Mouse (Mus musculus): Measurements from ENCODE around the gene Olfr53. TPM values are rescaled to one million over a fixed set of nuclear protein-coding genes. Genes with fewer than 3 reads are reported as not detected.
"Not testable (repeated sequence)": the region's sequence is repeated elsewhere in the genome, so short reads cannot be mapped to it uniquely, and the experiment has no call there.

Olfr53 gene
- not detected in 2 replicates for polyA plus RNA-seq (2016; fragmentation: Nextera tagmentation; extraction: Ambion mirVana)

- Histone ChIP-seq H3K27ac (replicated peaks) (no peak within 1 kb of the TSS), H3K27me3 (ENCODE audit: low read depth, poor library complexity, severe bottlenecking) (no peaks in the 10 kb centered on the region), H3K4me3 (no peak within 1 kb of the TSS), H3K4me1 (no peaks in the 10 kb centered on the region), H3K36me3 (no peaks in the 10 kb centered on the region), H3K9me3 (replicated peaks) (no peaks in the 10 kb centered on the region)
- DNase-seq (ENCODE audit: low spot score) = no peak
- 95% methylated on average over 1 of the region's 1 CpGs for WGBS
These were observed at the start of gene Olfr53 for GRCm38 (mm10) chr7:140646152-140646551. Gene Olfr53 (plus strand): TSS chr7:140646452.

- 86% methylated on average over 2 of the region's 2 CpGs for WGBS
- not testable (repeated sequence) for DNase-seq (ENCODE audit: low spot score); H3K27me3 ChIP-seq (ENCODE audit: low read depth, poor library complexity, severe bottlenecking); H3K36me3 ChIP-seq; H3K4me1 ChIP-seq; H3K27ac ChIP-seq (replicated peaks); H3K9me3 ChIP-seq (replicated peaks); H3K4me3 ChIP-seq
These were observed 45.3 kb upstream of the Olfr53 start, which contains the start of gene Olfr46 for GRCm38 (mm10) chr7:140600969-140601368. Gene Olfr46 (plus strand): TSS chr7:140601269.

- not testable (repeated sequence) for H3K36me3 ChIP-seq, H3K4me3 ChIP-seq
- WGBS = 92% methylated on average over 3 of the region's 3 CpGs
These were observed 17.6 kb upstream of the Olfr53 start, which contains the start of gene Olfr61 for GRCm38 (mm10) chr7:140628670-140629069. Gene Olfr61 (plus strand): TSS chr7:140628970.

GRCm38 (mm10) chr7:140630559-140630958 is 15.7 kb upstream of the Olfr53 start:
- Histone ChIP-seq H3K36me3 (no peaks in the 10 kb centered on the region), H3K27me3 (ENCODE audit: low read depth, poor library complexity, severe bottlenecking) (no peaks in the 10 kb centered on the region), H3K9me3 (replicated peaks) (no peaks in the 10 kb centered on the region), H3K4me3 (no peak overlapping the region), H3K4me1 (peaks cover 5% of the 10 kb centered on the region), H3K27ac (replicated peaks) (no peak overlapping the region)
- no peak for DNase-seq (ENCODE audit: low spot score)
- WGBS = 70% methylated on average over 1 of the region's 1 CpGs

More at GRCm38 (mm10) chr7:140628670-140629069, 17.6 kb upstream of the Olfr53 start, which contains the start of gene Olfr61:
- not testable (repeated sequence) for H3K4me1 ChIP-seq; H3K9me3 ChIP-seq (replicated peaks); H3K27ac ChIP-seq (replicated peaks); DNase-seq (ENCODE audit: low spot score); H3K27me3 ChIP-seq (ENCODE audit: low read depth, poor library complexity, severe bottlenecking)

- Histone ChIP-seq H3K4me1 (no peaks in the 10 kb centered on the region), H3K27ac (replicated peaks) (no peak within 1 kb of the TSS), H3K36me3 (no peaks in the 10 kb centered on the region), H3K27me3 (ENCODE audit: low read depth, poor library complexity, severe bottlenecking) (no peaks in the 10 kb centered on the region), H3K4me3 (no peak within 1 kb of the TSS), H3K9me3 (replicated peaks) (no peaks in the 10 kb centered on the region)
- 83% methylated on average over 4 of the region's 4 CpGs for WGBS
- DNase-seq (ENCODE audit: low spot score) = no peak
These were observed 13.4 kb downstream of the Olfr53 start, which contains the start of gene Olfr539 for GRCm38 (mm10) chr7:140659630-140660029. Gene Olfr539 (plus strand): TSS chr7:140659930.

- not testable (repeated sequence) for H3K4me1 ChIP-seq; H3K4me3 ChIP-seq; H3K27ac ChIP-seq (replicated peaks); H3K27me3 ChIP-seq (ENCODE audit: low read depth, poor library complexity, severe bottlenecking); H3K36me3 ChIP-seq; DNase-seq (ENCODE audit: low spot score)
- H3K9me3 ChIP-seq (replicated peaks) = peaks cover 11% of the 10 kb centered on the region; the same call in 1 of the 2 replicates
- 86% methylated on average over 3 of the region's 3 CpGs for WGBS
These were observed 24.4 kb downstream of the Olfr53 start for GRCm38 (mm10) chr7:140670693-140671092.

GRCm38 (mm10) chr7:140675863-140676262 is 29.6 kb downstream of the Olfr53 start:
- Histone ChIP-seq H3K27ac (replicated peaks) (peak overlapping the region; percentile 59), H3K36me3 (no peaks in the 10 kb centered on the region), H3K27me3 (ENCODE audit: low read depth, poor library complexity, severe bottlenecking) (no peaks in the 10 kb centered on the region), H3K9me3 (replicated peaks) (peaks cover 23% of the 10 kb centered on the region; the same call in 1 of the 2 replicates), H3K4me1 (peaks cover 10% of the 10 kb centered on the region), H3K4me3 (peak overlapping the region; percentile 30)
- DNase-seq (ENCODE audit: low spot score) = peak; percentile 17
- WGBS = 3% methylated on average over 6 of the region's 6 CpGs

- peaks cover 12% of the 10 kb centered on the region; the same call in 1 of the 2 replicates for H3K9me3 ChIP-seq (replicated peaks)
- not testable (repeated sequence) for H3K36me3 ChIP-seq; H3K4me3 ChIP-seq; H3K27me3 ChIP-seq (ENCODE audit: low read depth, poor library complexity, severe bottlenecking); DNase-seq (ENCODE audit: low spot score); H3K27ac ChIP-seq (replicated peaks)
- WGBS = 67% methylated on average over 4 of the region's 4 CpGs
- H3K4me1 ChIP-seq = peaks cover 10% of the 10 kb centered on the region
These were observed 33.3 kb downstream of the Olfr53 start for GRCm38 (mm10) chr7:140679591-140679990.

- H3K36me3 ChIP-seq = no peaks in the 10 kb centered on the region
- DNase-seq (ENCODE audit: low spot score) = no peak
- H3K9me3 ChIP-seq (replicated peaks) = peaks cover 12% of the 10 kb centered on the region; the same call in 1 of the 2 replicates
- H3K4me3 ChIP-seq = no peak within 1 kb of the TSS
- no peak within 1 kb of the TSS for H3K27ac ChIP-seq (replicated peaks)
- WGBS = 90% methylated on average over 1 of the region's 1 CpGs
- H3K4me1 ChIP-seq = no peaks in the 10 kb centered on the region
- H3K27me3 ChIP-seq (ENCODE audit: low read depth, poor library complexity, severe bottlenecking) = no peaks in the 10 kb centered on the region
These were observed 35.4 kb downstream of the Olfr53 start, which contains the start of gene Olfr45 for GRCm38 (mm10) chr7:140681651-140682050. Gene Olfr45 (plus strand): TSS chr7:140681951.

GRCm38 (mm10) chr7:140696967-140697366 is 50.7 kb downstream of the Olfr53 start, which contains the start of gene Olfr541:
Gene Olfr541 (plus strand): TSS chr7:140697267.
- Histone ChIP-seq H3K4me3 (no peak within 1 kb of the TSS), H3K27ac (replicated peaks) (no peak within 1 kb of the TSS), H3K27me3 (ENCODE audit: low read depth, poor library complexity, severe bottlenecking) (no peaks in the 10 kb centered on the region), H3K36me3 (no peaks in the 10 kb centered on the region), H3K9me3 (replicated peaks) (no peaks in the 10 kb centered on the region), H3K4me1 (no peaks in the 10 kb centered on the region)
- no peak for DNase-seq (ENCODE audit: low spot score)

Other genes starting within 250 kb of the Olfr53 start
- not detected in 2 replicates for gene Olfr531, start 243.5 kb upstream of the Olfr53 start, polyA plus RNA-seq (2016; fragmentation: Nextera tagmentation; extraction: Ambion mirVana)
- not detected in 2 replicates for gene Olfr532, start 224.8 kb upstream of the Olfr53 start, polyA plus RNA-seq (2016; fragmentation: Nextera tagmentation; extraction: Ambion mirVana)
- gene Olfr533, start 183.1 kb upstream of the Olfr53 start, polyA plus RNA-seq (2016; fragmentation: Nextera tagmentation; extraction: Ambion mirVana) = not detected in 2 replicates
- gene Olfr535, start 162.2 kb upstream of the Olfr53 start, polyA plus RNA-seq (2016; fragmentation: Nextera tagmentation; extraction: Ambion mirVana) = not detected in 2 replicates
- not detected in 2 replicates for gene Olfr536, start 139.1 kb upstream of the Olfr53 start, polyA plus RNA-seq (2016; fragmentation: Nextera tagmentation; extraction: Ambion mirVana)
- not detected in 2 replicates for gene Olfr538, start 78.6 kb upstream of the Olfr53 start, polyA plus RNA-seq (2016; fragmentation: Nextera tagmentation; extraction: Ambion mirVana)
- gene Olfr46, start 45.2 kb upstream of the Olfr53 start, polyA plus RNA-seq (2016; fragmentation: Nextera tagmentation; extraction: Ambion mirVana) = 0.04 and 0.09 TPM in 2 replicates
- gene Olfr61, start 17.5 kb upstream of the Olfr53 start, polyA plus RNA-seq (2016; fragmentation: Nextera tagmentation; extraction: Ambion mirVana) = not detected in 2 replicates
- gene Olfr539, start 13.5 kb downstream of the Olfr53 start, polyA plus RNA-seq (2016; fragmentation: Nextera tagmentation; extraction: Ambion mirVana) = not detected in 2 replicates
- not detected in 2 replicates for gene Olfr45, start 35.5 kb downstream of the Olfr53 start, polyA plus RNA-seq (2016; fragmentation: Nextera tagmentation; extraction: Ambion mirVana)
- not detected in 2 replicates for gene Olfr541, start 50.8 kb downstream of the Olfr53 start, polyA plus RNA-seq (2016; fragmentation: Nextera tagmentation; extraction: Ambion mirVana)
- gene Cyp2e1, start 117.3 kb downstream of the Olfr53 start, polyA plus RNA-seq (2016; fragmentation: Nextera tagmentation; extraction: Ambion mirVana) = not detected in 2 replicates
- gene Syce1, start 141.4 kb downstream of the Olfr53 start, polyA plus RNA-seq (2016; fragmentation: Nextera tagmentation; extraction: Ambion mirVana) = 0.12 TPM in 1 of 2 replicates, not detected in the other
- 3.0 and 5.6 TPM in 2 replicates for gene Zfp941, start 175.7 kb downstream of the Olfr53 start, polyA plus RNA-seq (2016; fragmentation: Nextera tagmentation; extraction: Ambion mirVana)
- 0.39 and 0.55 TPM in 2 replicates for gene Urah, start 188.6 kb downstream of the Olfr53 start, polyA plus RNA-seq (2016; fragmentation: Nextera tagmentation; extraction: Ambion mirVana)
- not detected in 2 replicates for gene Scgb1c1, start 199.1 kb downstream of the Olfr53 start, polyA plus RNA-seq (2016; fragmentation: Nextera tagmentation; extraction: Ambion mirVana)
- not detected in 2 replicates for gene Odf3, start 201.4 kb downstream of the Olfr53 start, polyA plus RNA-seq (2016; fragmentation: Nextera tagmentation; extraction: Ambion mirVana)
- not detected in 2 replicates for gene Gm45785, start 209.9 kb downstream of the Olfr53 start, polyA plus RNA-seq (2016; fragmentation: Nextera tagmentation; extraction: Ambion mirVana)
- 54.3 and 71.1 TPM in 2 replicates for gene Ric8a, start 210.5 kb downstream of the Olfr53 start, polyA plus RNA-seq (2016; fragmentation: Nextera tagmentation; extraction: Ambion mirVana)
- gene Bet1l, start 211.1 kb downstream of the Olfr53 start, polyA plus RNA-seq (2016; fragmentation: Nextera tagmentation; extraction: Ambion mirVana) = 20.1 and 25.9 TPM in 2 replicates
- 343 and 348 TPM in 2 replicates for gene Psmd13, start 235.5 kb downstream of the Olfr53 start, polyA plus RNA-seq (2016; fragmentation: Nextera tagmentation; extraction: Ambion mirVana)
- 29.2 and 31.8 TPM in 2 replicates for gene Sirt3, start 235.9 kb downstream of the Olfr53 start, polyA plus RNA-seq (2016; fragmentation: Nextera tagmentation; extraction: Ambion mirVana)

All from midbrain, embryonic 10.5 days (tissue).